Mouse (Mus musculus): Measurements from ENCODE around the gene Vps8. TPM values are rescaled to one million over a fixed set of nuclear protein-coding genes. Genes with fewer than 3 reads are reported as not detected.

Vps8 gene
- polyA plus RNA-seq, 1 experiment = 19.4 TPM

DNA sequence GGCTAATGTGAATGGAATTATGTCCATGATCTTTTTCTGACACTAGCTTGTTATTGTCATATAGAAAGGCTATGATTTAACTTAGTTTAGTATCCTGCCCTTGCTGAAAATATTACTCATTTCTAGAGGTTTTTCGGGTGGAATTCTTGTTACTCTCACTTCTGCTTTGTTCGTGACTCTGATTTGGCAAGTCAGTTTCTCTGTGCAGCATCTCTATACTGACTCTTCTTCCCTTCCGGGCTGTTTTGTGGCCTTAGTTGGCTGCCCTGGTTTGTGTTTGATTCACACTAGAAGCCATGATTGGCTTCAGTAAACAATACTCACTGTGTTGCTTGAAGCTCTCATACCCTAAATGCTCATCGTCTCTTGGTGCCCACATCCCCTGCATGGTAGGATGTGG lies 207.7 kb downstream of the Vps8 start:
- Histone ChIP-seq H3ac (ENCODE audit: control insufficient read depth, insufficient read length) (no peak overlapping the region), H3K4me2 (ENCODE audit: low read depth) (no peak overlapping the region), H3K4me3 (no peak overlapping the region), H3K36me3 (ENCODE audit: control insufficient read depth, insufficient read depth) (no peaks in the 10 kb centered on the region), H3K79me2 (ENCODE audit: control insufficient read depth, insufficient read depth) (no peaks in the 10 kb centered on the region), H3K27me3 (ENCODE audit: control insufficient read depth, insufficient read depth, insufficient read length) (no peaks in the 10 kb centered on the region)
- no peak for TF ChIP-seq POLR2A (IDR thresholded peaks at IDR 0.05; ENCODE audit: insufficient read length, low read depth)
- TF ChIP-seq TCF12 (IDR thresholded peaks at IDR 0.05; ENCODE audit: insufficient read depth, poor library complexity, severe bottlenecking) = no peak
- no peak for TF ChIP-seq POLR2AphosphoS2 (IDR thresholded peaks at IDR 0.05; ENCODE audit: insufficient read length, low read depth)
- TF ChIP-seq MYOG (IDR thresholded peaks at IDR 0.05; ENCODE audit: control insufficient read depth in 1 of 3, insufficient read depth in 1 of 3, insufficient read length in 2 of 3, low read depth in 2 of 3) = no peak
- no peak for TF ChIP-seq TCF3 (IDR thresholded peaks at IDR 0.05; ENCODE audit: insufficient read length, low read depth)
- no peak for TF ChIP-seq E2F4 (IDR thresholded peaks at IDR 0.05; ENCODE audit: insufficient read depth)
- TF ChIP-seq USF1 (IDR thresholded peaks at IDR 0.05; ENCODE audit: low read depth) = no peak
- TF ChIP-seq CEBPB (IDR thresholded peaks at IDR 0.05; ENCODE audit: insufficient read depth, poor library complexity, severe bottlenecking) = no peak
- no peak for TF ChIP-seq MYOD1 (IDR thresholded peaks at IDR 0.05; ENCODE audit: control insufficient read depth in 1 of 3, insufficient read length in 2 of 3, low read depth in 2 of 3)
- TF ChIP-seq SRF (IDR thresholded peaks at IDR 0.05; ENCODE audit: control insufficient read depth, insufficient read length, low read depth) = no peak
- no peak for TF ChIP-seq MAX (IDR thresholded peaks at IDR 0.05; ENCODE audit: low read depth)
- TF ChIP-seq REST (IDR thresholded peaks at IDR 0.05; ENCODE audit: insufficient read depth, insufficient read length) = no peak

- no peaks in the 10 kb centered on the region for H3K36me3 ChIP-seq (ENCODE audit: control insufficient read depth, insufficient read depth)
- no peak overlapping the region for H3K4me2 ChIP-seq (ENCODE audit: low read depth)
- TF ChIP-seq MYOD1 (IDR thresholded peaks at IDR 0.05; ENCODE audit: control insufficient read depth in 1 of 3, insufficient read length in 2 of 3, low read depth in 2 of 3) (peak; percentile 8 to 89 (median 77)), POLR2AphosphoS2 (IDR thresholded peaks at IDR 0.05; ENCODE audit: insufficient read length, low read depth) (no peak), SRF (IDR thresholded peaks at IDR 0.05; ENCODE audit: control insufficient read depth, insufficient read length, low read depth) (no peak), CEBPB (IDR thresholded peaks at IDR 0.05; ENCODE audit: insufficient read depth, poor library complexity, severe bottlenecking) (no peak), MAX (IDR thresholded peaks at IDR 0.05; ENCODE audit: low read depth) (no peak), TCF12 (IDR thresholded peaks at IDR 0.05; ENCODE audit: insufficient read depth, poor library complexity, severe bottlenecking) (peak; percentile 30), E2F4 (IDR thresholded peaks at IDR 0.05; ENCODE audit: insufficient read depth) (no peak), TCF3 (IDR thresholded peaks at IDR 0.05; ENCODE audit: insufficient read length, low read depth) (no peak), USF1 (IDR thresholded peaks at IDR 0.05; ENCODE audit: low read depth) (no peak), POLR2A (IDR thresholded peaks at IDR 0.05; ENCODE audit: insufficient read length, low read depth) (no peak), MYOG (IDR thresholded peaks at IDR 0.05; ENCODE audit: control insufficient read depth in 1 of 3, insufficient read depth in 1 of 3, insufficient read length in 2 of 3, low read depth in 2 of 3) (peak in 1 of 3 experiments; percentile 70), REST (IDR thresholded peaks at IDR 0.05; ENCODE audit: insufficient read depth, insufficient read length) (no peak)
- no peaks in the 10 kb centered on the region for H3K79me2 ChIP-seq (ENCODE audit: control insufficient read depth, insufficient read depth)
- H3ac ChIP-seq (ENCODE audit: control insufficient read depth, insufficient read length) = no peak overlapping the region
- no peak overlapping the region for H3K4me3 ChIP-seq
- H3K27me3 ChIP-seq (ENCODE audit: control insufficient read depth, insufficient read depth, insufficient read length) = no peaks in the 10 kb centered on the region
Observed at GRCm38 (mm10) chr16:21631815-21632222, 208.9 kb downstream of the Vps8 start.

DNA sequence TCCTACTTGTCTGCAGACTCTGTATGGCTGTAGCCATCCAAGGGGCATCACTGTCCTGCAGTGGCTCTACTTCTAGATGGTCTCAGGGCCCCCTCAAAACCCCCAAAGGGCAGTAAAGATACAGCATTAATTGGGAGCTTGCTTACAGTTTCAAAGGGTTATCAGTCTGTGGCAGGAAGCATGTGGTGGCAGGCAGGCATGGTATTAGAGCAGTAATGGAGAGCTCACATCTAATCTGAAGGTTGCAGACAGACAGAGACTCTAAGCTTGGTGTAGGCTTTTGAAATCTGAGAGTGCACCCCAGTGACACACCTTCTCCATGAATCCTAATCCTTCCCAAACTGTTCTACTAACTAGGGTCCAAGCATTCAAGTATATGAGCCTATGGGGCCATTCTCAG lies 211.5 kb downstream of the Vps8 start:
- H3ac ChIP-seq (ENCODE audit: control insufficient read depth, insufficient read length) = no peak overlapping the region
- no peak overlapping the region for H3K4me3 ChIP-seq
- no peaks in the 10 kb centered on the region for H3K27me3 ChIP-seq (ENCODE audit: control insufficient read depth, insufficient read depth, insufficient read length)
- H3K36me3 ChIP-seq (ENCODE audit: control insufficient read depth, insufficient read depth) = no peaks in the 10 kb centered on the region
- no peaks in the 10 kb centered on the region for H3K79me2 ChIP-seq (ENCODE audit: control insufficient read depth, insufficient read depth)
- H3K4me2 ChIP-seq (ENCODE audit: low read depth) = no peak overlapping the region
- no peak for TF ChIP-seq REST (IDR thresholded peaks at IDR 0.05; ENCODE audit: insufficient read depth, insufficient read length)
- no peak for TF ChIP-seq POLR2A (IDR thresholded peaks at IDR 0.05; ENCODE audit: insufficient read length, low read depth)
- TF ChIP-seq CEBPB (IDR thresholded peaks at IDR 0.05; ENCODE audit: insufficient read depth, poor library complexity, severe bottlenecking) = no peak
- TF ChIP-seq USF1 (IDR thresholded peaks at IDR 0.05; ENCODE audit: low read depth) = no peak
- TF ChIP-seq TCF3 (IDR thresholded peaks at IDR 0.05; ENCODE audit: insufficient read length, low read depth) = no peak
- no peak for TF ChIP-seq TCF12 (IDR thresholded peaks at IDR 0.05; ENCODE audit: insufficient read depth, poor library complexity, severe bottlenecking)

GRCm38 (mm10) chr16:21636156-21636853 lies 213.4 kb downstream of the Vps8 start:
- H3K79me2 ChIP-seq (ENCODE audit: control insufficient read depth, insufficient read depth) = no peaks in the 10 kb centered on the region
- no peak overlapping the region for H3K4me2 ChIP-seq (ENCODE audit: low read depth)
- no peaks in the 10 kb centered on the region for H3K27me3 ChIP-seq (ENCODE audit: control insufficient read depth, insufficient read depth, insufficient read length)
- no peak overlapping the region for H3K4me3 ChIP-seq
- no peak for TF ChIP-seq MAX (IDR thresholded peaks at IDR 0.05; ENCODE audit: low read depth)
- TF ChIP-seq TCF3 (IDR thresholded peaks at IDR 0.05; ENCODE audit: insufficient read length, low read depth) = no peak
- TF ChIP-seq CEBPB (IDR thresholded peaks at IDR 0.05; ENCODE audit: insufficient read depth, poor library complexity, severe bottlenecking) = no peak
- no peak for TF ChIP-seq MYOG (IDR thresholded peaks at IDR 0.05; ENCODE audit: control insufficient read depth in 1 of 3, insufficient read depth in 1 of 3, insufficient read length in 2 of 3, low read depth in 2 of 3)
- TF ChIP-seq POLR2A (IDR thresholded peaks at IDR 0.05; ENCODE audit: insufficient read length, low read depth) = no peak
- TF ChIP-seq POLR2AphosphoS2 (IDR thresholded peaks at IDR 0.05; ENCODE audit: insufficient read length, low read depth) = no peak
- no peak for TF ChIP-seq USF1 (IDR thresholded peaks at IDR 0.05; ENCODE audit: low read depth)
- no peak for TF ChIP-seq TCF12 (IDR thresholded peaks at IDR 0.05; ENCODE audit: insufficient read depth, poor library complexity, severe bottlenecking)
- TF ChIP-seq REST (IDR thresholded peaks at IDR 0.05; ENCODE audit: insufficient read depth, insufficient read length) = no peak
- TF ChIP-seq MYOD1 (IDR thresholded peaks at IDR 0.05; ENCODE audit: control insufficient read depth in 1 of 3, insufficient read length in 2 of 3, low read depth in 2 of 3) = no peak
- no peak for TF ChIP-seq SRF (IDR thresholded peaks at IDR 0.05; ENCODE audit: control insufficient read depth, insufficient read length, low read depth)
- no peak for TF ChIP-seq E2F4 (IDR thresholded peaks at IDR 0.05; ENCODE audit: insufficient read depth)
- no peak overlapping the region for H3ac ChIP-seq (ENCODE audit: control insufficient read depth, insufficient read length)
- no peaks in the 10 kb centered on the region for H3K36me3 ChIP-seq (ENCODE audit: control insufficient read depth, insufficient read depth)
